Mouse (Mus musculus) ES-Bruce4 (cell line): ENCODE results near the gene Rai1.

ENCODE experiments used
- CTCF ChIP-seq: IDR thresholded peaks from one replicate; pipeline ENCODE4 v1.8.1; 2011; ENCODE audit warnings: low read depth, low read length
- EP300 ChIP-seq: IDR thresholded peaks from 2 replicates; pipeline ENCODE4 v1.6.1; 2011; ENCODE audit warnings: low read depth, low read length; ENCODE audit not compliant: insufficient read depth
- POLR2A ChIP-seq: IDR thresholded peaks from one replicate; pipeline ENCODE4 v1.8.1; 2011; ENCODE audit warnings: low read length; ENCODE audit not compliant: insufficient read depth

- TF ChIP-seq POLR2A (no peak), CTCF (no peak), EP300 (no peak)
Observed at GRCm38 (mm10) chr11:60127863-60128512, 23.2 kb downstream of the Rai1 start.
